Mouse (Mus musculus) liver, embryonic 14.5 days (tissue): ENCODE data around the gene Mapk8ip1. TPM values are rescaled to one million over a fixed set of nuclear protein-coding genes. Genes with fewer than 3 reads are reported as not detected.

Source experiments
- ATAC-seq: fragments of 200-750 bp; cut with Nextera tagmentation; 2 replicates; pipeline ENCODE4 v1.8.0; 2017; ENCODE audit warnings: moderate number of reproducible peaks, mild to moderate bottlenecking, moderate library complexity; ENCODE audit not compliant: insufficient read depth
- DNase-seq, 3 experiments: peaks; one replicate each; pipeline ENCODE4 v3.0.0-alpha.2; 2012 to 2013; ENCODE audit warnings: low read depth in 3 of 3, low spot score in 3 of 3
- H3K27ac ChIP-seq: fragments of 300-500 bp; sonication (generic); 2 replicates; pipeline ENCODE4 v1.5.1; 2014; ENCODE audit warnings: moderate library complexity, mild to moderate bottlenecking, control low read depth, inconsistent platforms
- H3K27me3 ChIP-seq: fragments of 300-500 bp; sonication (generic); 2 replicates; pipeline ENCODE4 v1.6.1; 2014; ENCODE audit warnings: mild to moderate bottlenecking, low read length, moderate library complexity; ENCODE audit not compliant: control insufficient read depth, insufficient read depth
- H3K36me3 ChIP-seq: fragments of 300-500 bp; sonication (generic); replicated peaks from 2 replicates; pipeline ENCODE4 v1.6.1; 2014; ENCODE audit warnings: low read depth; ENCODE audit not compliant: control insufficient read depth, insufficient read depth
- H3K4me1 ChIP-seq, 2 experiments: fragments of 200-500 bp in 1 of 2; fragments of 300-500 bp in 1 of 2; sonication (generic) in 1 of 2; replicated peaks; 2 replicates each; pipeline ENCODE4 v1.6.1; 2012 to 2014; ENCODE audit warnings: antibody characterized with exemption in 1 of 2, inconsistent platforms in 1 of 2, low read length in 1 of 2; ENCODE audit not compliant: control insufficient read depth in 2 of 2, insufficient read depth in 2 of 2
- H3K4me2 ChIP-seq: fragments of 300-500 bp; sonication (generic); 2 replicates; pipeline ENCODE4 v1.6.1; 2014; ENCODE audit warnings: low read depth, mild to moderate bottlenecking, control low read depth, moderate library complexity
- H3K4me3 ChIP-seq, 2 experiments: fragments of 200-500 bp in 1 of 2; fragments of 300-500 bp in 1 of 2; sonication (generic) in 1 of 2; 2 replicates each; pipeline ENCODE4 v1.5.1; 2012 to 2014; ENCODE audit warnings: low read depth in 2 of 2, low read length in 2 of 2, mild to moderate bottlenecking in 2 of 2, control low read depth in 1 of 2, inconsistent platforms in 1 of 2, moderate library complexity in 1 of 2; ENCODE audit not compliant: insufficient read depth in 1 of 2
- H3K9ac ChIP-seq: fragments of 300-500 bp; sonication (generic); replicated peaks from 2 replicates; pipeline ENCODE4 v1.6.1; 2014; ENCODE audit warnings: mild to moderate bottlenecking, control low read depth, moderate library complexity
- H3K9me3 ChIP-seq: fragments of 300-500 bp; sonication (generic); 2 replicates; pipeline ENCODE4 v1.6.1; 2016; ENCODE audit warnings: low read length, mixed read lengths; ENCODE audit not compliant: control insufficient read depth
- CTCF ChIP-seq: IDR thresholded peaks from 2 replicates; pipeline ENCODE4 v1.5.1; 2016; ENCODE audit warnings: antibody characterized with exemption, low read depth, control low read depth
- EP300 ChIP-seq: IDR thresholded peaks from 2 replicates; pipeline ENCODE4 v1.6.1; 2016; ENCODE audit warnings: antibody characterized with exemption, low read depth
- WGBS: fragments of 180-500 bp; shearing (Covaris S2); extraction: QIAGEN DNeasy Blood & Tissue Kit; methylation state at CpG from one replicate; pipeline ENCODE4 v1.1.7; 2014; ENCODE audit not compliant: insufficient replicate concordance; 5-methylcytosine and 5-hydroxymethylcytosine counted together
- microRNA-seq: library from miRNA; unstranded; fragments of <30 nt; microRNA quantifications from one replicate; pipeline ENCODE4, GENCODE M21; 2016
- polyA plus RNA-seq, 2 experiments: library from polyadenylated mRNA; depleted of rRNA in 1 of 2; stranded (reverse) in 1 of 2; unstranded in 1 of 2; fragments of >200 nt; fragmentation: Nextera tagmentation in 1 of 2; extraction: Ambion mirVana in 1 of 2; gene quantifications; 2 replicates each; pipeline versions ENCODE4 v1.2.1 to v1.2.3; 2012 to 2014

Mapk8ip1 gene
- polyA plus RNA-seq, 2 experiments, result 0.62 to 1.2 TPM

DNA sequence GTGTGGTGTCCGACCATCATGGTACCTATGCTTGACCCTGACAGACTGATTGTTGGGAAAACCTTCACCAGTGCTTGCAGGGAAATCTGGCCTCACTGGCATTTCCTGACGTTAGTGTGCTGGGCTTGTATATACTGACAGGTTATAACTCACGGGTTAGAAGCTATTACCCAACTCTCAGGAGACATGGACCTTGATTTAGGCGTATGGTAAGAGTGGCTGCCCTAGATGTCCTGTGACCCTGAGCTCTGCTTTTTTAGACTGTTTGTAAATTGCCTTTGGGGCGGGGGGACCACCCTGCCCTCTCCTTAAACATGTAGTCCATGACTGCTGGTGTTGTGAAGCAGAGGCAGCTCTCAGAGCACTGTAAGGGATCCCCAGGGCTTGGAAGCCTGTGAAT, 50.4 kb downstream of the Mapk8ip1 start:
- ATAC-seq (no peak), DNase-seq (no peak)
- Histone ChIP-seq H3K4me3 (no peak overlapping the region), H3K4me2 (no peak overlapping the region), H3K27me3 (no peaks in the 10 kb centered on the region), H3K4me1 (no peaks in the 10 kb centered on the region), H3K9ac (no peak overlapping the region), H3K36me3 (no peaks in the 10 kb centered on the region), H3K9me3 (no peaks in the 10 kb centered on the region), H3K27ac (no peak overlapping the region)
- WGBS, result 41% methylated on average over 5 of the region's 5 CpGs
- TF ChIP-seq CTCF, result no peak

- Histone ChIP-seq H3K4me2 (no peak overlapping the region), H3K9ac (no peak overlapping the region), H3K27ac (no peak overlapping the region), H3K4me3 (no peak overlapping the region), H3K27me3 (no peaks in the 10 kb centered on the region), H3K4me1 (no peaks in the 10 kb centered on the region), H3K9me3 (no peaks in the 10 kb centered on the region), H3K36me3 (no peaks in the 10 kb centered on the region)
- DNase-seq (no peak), ATAC-seq (no peak)
- TF ChIP-seq EP300 (no peak), CTCF (no peak)
- 59% methylated on average over 6 of the region's 6 CpGs for WGBS
Measured at GRCm38 (mm10) chr2:92349589-92350425, 51.3 kb downstream of the Mapk8ip1 start.

DNA sequence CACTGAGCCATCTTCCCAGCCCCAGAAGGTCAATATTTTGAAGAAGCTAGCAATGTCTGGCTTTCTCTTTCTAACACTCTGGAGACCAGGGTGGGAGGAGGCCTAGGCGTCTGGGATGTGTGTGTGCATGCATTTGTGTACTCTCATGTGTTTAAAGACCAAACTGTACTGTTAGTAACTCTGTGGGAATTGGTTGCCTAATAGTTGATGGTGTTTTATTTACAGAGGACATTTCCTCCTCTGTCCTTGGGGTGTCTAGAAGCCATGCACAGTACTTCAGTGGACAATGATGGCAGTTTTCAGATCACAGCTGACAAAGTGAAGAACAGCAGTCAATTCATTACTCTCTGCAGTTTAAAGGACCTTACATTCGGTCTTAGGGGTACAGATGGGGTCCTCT, 53.9 kb downstream of the Mapk8ip1 start:
- no peak for ATAC-seq

DNA sequence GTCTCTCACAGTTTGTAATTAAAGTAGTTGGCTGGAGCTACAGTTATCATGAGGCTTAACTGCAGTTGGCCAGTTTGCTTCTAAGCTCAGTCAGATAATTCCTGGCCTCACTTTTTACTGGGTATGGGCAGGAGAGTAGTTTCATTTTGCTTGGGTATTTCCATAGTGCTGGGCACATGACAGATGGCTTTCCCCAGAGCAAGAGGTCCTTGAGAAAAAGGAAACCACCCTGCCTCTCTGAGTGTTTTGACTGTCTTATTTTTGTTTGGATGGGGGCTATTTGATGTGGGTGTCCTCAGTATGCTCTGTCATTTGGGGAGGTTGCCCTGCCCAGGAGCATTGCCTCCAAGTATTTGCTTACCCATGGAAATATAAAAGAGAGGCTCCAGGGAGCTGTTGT, 58.6 kb downstream of the Mapk8ip1 start:
- Histone ChIP-seq H3K9me3 (no peaks in the 10 kb centered on the region), H3K4me1 (no peaks in the 10 kb centered on the region), H3K27ac (no peak overlapping the region), H3K9ac (no peak overlapping the region), H3K27me3 (no peaks in the 10 kb centered on the region), H3K36me3 (no peaks in the 10 kb centered on the region), H3K4me3 (no peak overlapping the region), H3K4me2 (no peak overlapping the region)
- TF ChIP-seq CTCF, result no peak
- TF ChIP-seq EP300, result no peak
- ATAC-seq (no peak), DNase-seq (no peak)

More for the DNA sequence above, 53.9 kb downstream of the Mapk8ip1 start:
- H3K4me3 ChIP-seq, result no peak overlapping the region
- DNase-seq, result no peak
- H3K36me3 ChIP-seq, result no peaks in the 10 kb centered on the region
- no peaks in the 10 kb centered on the region for H3K27me3 ChIP-seq
- no peak overlapping the region for H3K9ac ChIP-seq
- H3K27ac ChIP-seq, result no peak overlapping the region
- no peaks in the 10 kb centered on the region for H3K4me1 ChIP-seq
- H3K4me2 ChIP-seq, result no peak overlapping the region
- no peak for TF ChIP-seq CTCF
- no peak for TF ChIP-seq EP300
- WGBS, result 56% methylated on average over 2 of the region's 2 CpGs
- no peaks in the 10 kb centered on the region for H3K9me3 ChIP-seq

Small RNAs within 50 kb of the gene (microRNA-seq; reads per million reads assigned to microRNA genes)
- not detected for gene Mir7000

Other genes starting within 250 kb of the Mapk8ip1 start
- 14.8 and 15.5 TPM in 2 replicates for gene Pex16, start 26.6 kb downstream of the Mapk8ip1 start, polyA plus RNA-seq (2012; rRNA removed)
- 19.5 and 20.9 TPM in 2 replicates for gene Pex16, start 26.6 kb downstream of the Mapk8ip1 start, polyA plus RNA-seq (2014; fragmentation: Nextera tagmentation; extraction: Ambion mirVana)
- 3.1 and 3.2 TPM in 2 replicates for gene Large2, start 26.4 kb downstream of the Mapk8ip1 start, polyA plus RNA-seq (2012; rRNA removed)
- 1.9 and 2.3 TPM in 2 replicates for gene Large2, start 26.4 kb downstream of the Mapk8ip1 start, polyA plus RNA-seq (2014; fragmentation: Nextera tagmentation; extraction: Ambion mirVana)
- 0.63 and 1.1 TPM in 2 replicates for gene 1700029I15Rik, start 18.7 kb downstream of the Mapk8ip1 start, polyA plus RNA-seq (2012; rRNA removed)
- 0.66 and 0.85 TPM in 2 replicates for gene 1700029I15Rik, start 18.7 kb downstream of the Mapk8ip1 start, polyA plus RNA-seq (2014; fragmentation: Nextera tagmentation; extraction: Ambion mirVana)
- gene Cry2, start 32.8 kb upstream of the Mapk8ip1 start, polyA plus RNA-seq (2012; rRNA removed), result 5.9 and 6.2 TPM in 2 replicates
- gene Cry2, start 32.8 kb upstream of the Mapk8ip1 start, polyA plus RNA-seq (2014; fragmentation: Nextera tagmentation; extraction: Ambion mirVana), result 6.0 and 7.2 TPM in 2 replicates
- gene Slc35c1, start 59.3 kb upstream of the Mapk8ip1 start, polyA plus RNA-seq (2012; rRNA removed), result 7.0 and 7.7 TPM in 2 replicates
- 8.6 and 9.9 TPM in 2 replicates for gene Slc35c1, start 59.3 kb upstream of the Mapk8ip1 start, polyA plus RNA-seq (2014; fragmentation: Nextera tagmentation; extraction: Ambion mirVana)
- 0.13 and 0.22 TPM in 2 replicates for gene Chst1, start 198.4 kb upstream of the Mapk8ip1 start, polyA plus RNA-seq (2012; rRNA removed)
- gene Chst1, start 198.4 kb upstream of the Mapk8ip1 start, polyA plus RNA-seq (2014; fragmentation: Nextera tagmentation; extraction: Ambion mirVana), result not detected in 2 replicates